Mouse (Mus musculus) megakaryocyte, embryonic 14.5 days (primary cell): ENCODE results near the gene Pirb.

Experiments
- FLI1 ChIP-seq: IDR thresholded peaks from 2 replicates; pipeline ENCODE4 v1.6.1; 2012; ENCODE audit warnings: low read length, inconsistent platforms, mixed read lengths
- GATA1 ChIP-seq: IDR thresholded peaks from 3 replicates; pipeline ENCODE4 v1.6.1; 2012; ENCODE audit warnings: mixed read lengths, low read length, inconsistent platforms, borderline replicate concordance

DNA sequence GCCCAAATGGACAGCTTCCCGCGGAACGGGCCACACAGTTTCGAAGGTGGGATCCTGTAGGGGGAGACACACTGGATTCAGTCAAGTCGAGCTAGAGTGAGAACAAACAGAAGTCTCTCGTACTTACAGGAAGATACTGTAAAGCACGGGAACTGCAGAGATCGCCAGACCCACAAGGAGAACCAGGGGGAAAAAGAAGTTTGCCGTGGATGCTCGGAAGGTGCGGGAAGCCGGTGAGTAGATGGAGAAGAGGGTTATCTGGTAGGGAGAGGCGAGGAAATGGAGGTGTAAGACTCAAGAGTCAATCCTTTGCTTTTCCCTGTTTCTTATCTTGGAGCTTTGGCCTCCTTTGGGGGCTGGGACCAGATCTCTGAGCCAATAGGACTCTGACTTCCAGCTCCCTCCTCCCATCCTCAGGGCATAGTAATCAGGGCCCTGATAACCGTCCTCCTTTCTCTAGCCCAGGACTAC, 53.2 kb downstream of the Pirb start:
- TF ChIP-seq FLI1 (no peak), GATA1 (no peak)
